Mouse (Mus musculus): Measurements from ENCODE around the gene Dip2b.

GRCm38 (mm10) chr15:100202431-100203015 is 164.1 kb downstream of the Dip2b start:
- TF ChIP-seq CTCF (IDR thresholded peaks at IDR 0.05; ENCODE audit: control insufficient read depth, insufficient read depth, insufficient read length) (no peak), MAX (IDR thresholded peaks at IDR 0.05) (no peak), MYOG (IDR thresholded peaks at IDR 0.05; ENCODE audit: control insufficient read depth, extremely low read depth, insufficient read length) (no peak), CEBPB (IDR thresholded peaks at IDR 0.05; ENCODE audit: low read depth) (no peak), USF1 (IDR thresholded peaks at IDR 0.05; ENCODE audit: low read depth) (no peak), FOSL1 (IDR thresholded peaks at IDR 0.05; ENCODE audit: insufficient read depth, low read length, poor library complexity, severe bottlenecking) (no peak), MYOD1 (IDR thresholded peaks at IDR 0.05; ENCODE audit: control insufficient read depth, insufficient read length, low read depth) (no peak)
